Mouse (Mus musculus): ENCODE results near the gene Ccnjl. TPM values are rescaled to one million over a fixed set of nuclear protein-coding genes. Genes with fewer than 3 reads are reported as not detected.

Gene Ccnjl
- polyA plus RNA-seq, 1 experiment from 2014 or later: 28.0 TPM

DNA sequence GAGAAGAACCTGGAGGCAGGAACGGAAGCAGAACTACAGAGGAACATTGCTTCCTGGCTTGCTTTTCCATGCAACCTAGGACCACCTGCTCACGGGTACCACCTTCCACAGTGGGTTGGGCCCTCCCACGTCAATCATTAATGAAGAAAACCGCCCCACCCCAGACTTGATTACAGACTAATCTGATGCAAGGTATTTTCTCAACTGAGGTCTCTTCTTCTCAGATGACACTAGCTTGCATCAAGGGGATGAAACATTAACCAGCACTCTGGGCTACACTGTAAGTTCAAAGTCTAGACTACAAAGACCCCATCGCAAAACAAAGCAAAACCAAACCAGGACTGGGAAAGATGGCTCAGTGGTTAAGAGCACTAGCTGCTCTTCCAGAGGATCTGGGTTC is 93.2 kb downstream of the Ccnjl start:
- WGBS: 81% methylated on average over 5 of the region's 5 CpGs
- no peaks in the 10 kb centered on the region for H3K9me3 ChIP-seq (replicated peaks; ENCODE audit: control insufficient read depth, low read length)

DNA sequence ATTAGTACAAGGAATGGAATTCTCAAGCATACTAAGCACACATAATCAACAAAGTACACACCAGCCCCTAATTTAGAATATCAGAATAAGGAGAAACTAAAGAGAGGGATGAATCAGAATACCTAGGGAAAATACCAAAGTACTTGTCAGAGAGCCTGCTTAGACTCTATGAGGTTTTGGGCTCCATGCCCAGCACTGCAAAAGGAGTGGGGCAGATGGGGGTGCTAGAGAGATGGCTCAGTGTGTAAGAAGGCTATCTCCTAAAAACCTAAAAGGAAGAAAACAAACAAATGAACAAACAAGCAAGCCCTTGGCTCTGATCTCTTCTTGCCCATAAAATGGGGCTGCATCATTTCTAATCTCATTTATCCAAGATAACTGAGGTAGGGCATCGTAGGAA is 95.8 kb downstream of the Ccnjl start:
- Histone ChIP-seq H3K9me3 (replicated peaks; ENCODE audit: control insufficient read depth, low read length) (no peaks in the 10 kb centered on the region), H3K36me3 (replicated peaks; ENCODE audit: control insufficient read depth, insufficient read depth, low read depth, low read length) (no peaks in the 10 kb centered on the region), H3K27ac (replicated peaks; ENCODE audit: low read depth, low read length) (no peak overlapping the region), H3K4me1 (ENCODE audit: control insufficient read depth, insufficient read depth, low read length) (no peaks in the 10 kb centered on the region), H3K4me2 (ENCODE audit: low read depth, low read length) (no peak overlapping the region), H3K4me3 (ENCODE audit: low read depth, low read length) (no peak overlapping the region), H3K27me3 (ENCODE audit: control insufficient read depth, insufficient read depth, low read length) (no peaks in the 10 kb centered on the region), H3K9ac (replicated peaks; ENCODE audit: low read length) (no peak overlapping the region)
- 100% methylated on average over 1 of the region's 1 CpGs for WGBS
- ATAC-seq (replicated peaks; ENCODE audit: insufficient number of reproducible peaks, low FRiP score, low TSS enrichment, low read depth) (no peak), DNase-seq (ENCODE audit: low spot score) (no peak)

More for the DNA sequence above, 93.2 kb downstream of the Ccnjl start:
- DNase-seq (ENCODE audit: low spot score) (no peak), ATAC-seq (replicated peaks; ENCODE audit: insufficient number of reproducible peaks, low FRiP score, low TSS enrichment, low read depth) (no peak)
- Histone ChIP-seq H3K27ac (replicated peaks; ENCODE audit: low read depth, low read length) (no peak overlapping the region), H3K4me2 (ENCODE audit: low read depth, low read length) (no peak overlapping the region), H3K9ac (replicated peaks; ENCODE audit: low read length) (no peak overlapping the region), H3K4me1 (ENCODE audit: control insufficient read depth, insufficient read depth, low read length) (no peaks in the 10 kb centered on the region), H3K4me3 (ENCODE audit: low read depth, low read length) (no peak overlapping the region), H3K36me3 (replicated peaks; ENCODE audit: control insufficient read depth, insufficient read depth, low read depth, low read length) (no peaks in the 10 kb centered on the region), H3K27me3 (ENCODE audit: control insufficient read depth, insufficient read depth, low read length) (no peaks in the 10 kb centered on the region)

DNA sequence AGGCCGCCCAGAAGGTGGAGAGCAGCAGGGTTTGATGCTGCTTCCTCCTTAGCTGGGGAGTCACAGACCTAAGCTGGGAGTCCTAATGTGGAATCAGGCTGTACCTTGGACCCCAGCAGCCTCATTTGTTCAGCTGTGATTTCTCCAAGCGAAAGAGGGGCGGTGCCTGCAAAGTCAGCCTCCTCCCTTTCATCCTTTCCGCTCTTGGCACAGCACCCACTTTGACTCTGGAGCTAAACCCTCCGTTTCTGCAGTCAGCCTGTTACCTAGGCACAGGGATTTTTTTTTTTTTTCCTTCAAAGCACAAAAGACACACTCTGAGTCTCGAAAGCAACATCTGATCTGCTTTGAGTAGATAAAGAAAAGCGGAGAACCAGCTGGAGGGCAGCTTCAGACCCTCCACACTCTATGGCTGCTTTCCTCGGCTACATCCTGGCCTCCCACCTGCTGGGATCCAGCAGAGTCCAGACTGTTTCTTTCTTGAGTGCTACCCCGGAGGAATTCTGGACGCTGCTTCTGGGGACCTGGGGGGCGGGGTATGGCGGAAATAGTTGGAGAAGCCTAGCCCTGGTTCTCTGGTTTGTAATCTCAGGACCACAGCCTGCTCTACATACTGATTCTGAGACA is 97.8 kb downstream of the Ccnjl start:
- Histone ChIP-seq H3K9ac (replicated peaks; ENCODE audit: low read length) (no peak overlapping the region; the same call in 1 of the 2 replicates), H3K4me2 (ENCODE audit: low read depth, low read length) (peak overlapping the region; percentile 8; the same call in 1 of the 2 replicates), H3K27me3 (ENCODE audit: control insufficient read depth, insufficient read depth, low read length) (no peaks in the 10 kb centered on the region), H3K9me3 (replicated peaks; ENCODE audit: control insufficient read depth, low read length) (no peaks in the 10 kb centered on the region), H3K36me3 (replicated peaks; ENCODE audit: control insufficient read depth, insufficient read depth, low read depth, low read length) (no peaks in the 10 kb centered on the region), H3K4me1 (ENCODE audit: control insufficient read depth, insufficient read depth, low read length) (no peaks in the 10 kb centered on the region), H3K27ac (replicated peaks; ENCODE audit: low read depth, low read length) (no peak overlapping the region), H3K4me3 (ENCODE audit: low read depth, low read length) (no peak overlapping the region)
- DNase-seq (ENCODE audit: low spot score): peak; percentile 42
- ATAC-seq (replicated peaks; ENCODE audit: insufficient number of reproducible peaks, low FRiP score, low TSS enrichment, low read depth): no peak
- WGBS: 8% methylated on average over 12 of the region's 12 CpGs

DNA sequence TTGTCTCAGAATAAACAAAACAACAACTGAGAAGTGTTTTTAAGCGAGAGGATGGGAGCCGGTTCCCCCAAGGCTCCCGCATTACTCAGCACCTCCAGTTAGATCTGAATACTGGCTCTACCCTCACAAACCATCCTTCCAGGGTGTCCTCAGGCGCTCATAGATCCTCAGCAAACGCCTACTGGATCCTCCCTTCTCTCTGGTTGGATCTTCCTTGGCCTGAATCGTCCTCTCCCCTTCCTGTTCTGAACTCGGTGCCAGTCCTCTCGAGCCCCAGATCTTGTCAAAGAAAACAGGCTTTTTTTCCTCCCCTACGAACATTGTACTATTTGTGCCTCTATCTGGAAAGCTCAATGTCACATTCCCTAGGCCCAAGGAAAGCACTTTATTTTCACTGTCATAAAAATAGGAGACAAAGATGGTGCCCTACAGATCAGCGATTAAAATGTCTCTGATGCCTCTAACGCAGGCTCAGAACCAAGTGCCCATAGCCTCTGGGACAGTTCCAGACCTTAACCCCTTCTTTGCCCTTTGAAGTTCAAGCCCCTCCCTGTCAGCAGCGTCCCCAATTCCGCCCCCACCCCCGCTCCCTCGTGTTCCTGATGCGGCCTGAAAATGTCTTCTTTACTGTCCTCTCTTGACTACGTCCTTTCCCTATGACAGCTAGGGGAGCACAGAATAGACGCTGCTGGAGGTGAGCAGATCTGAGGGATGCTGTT is 98.5 kb downstream of the Ccnjl start:
- ATAC-seq (replicated peaks; ENCODE audit: insufficient number of reproducible peaks, low FRiP score, low TSS enrichment, low read depth) (no peak), DNase-seq (ENCODE audit: low spot score) (no peak)
- H3K27me3 ChIP-seq (ENCODE audit: control insufficient read depth, insufficient read depth, low read length): no peaks in the 10 kb centered on the region
- H3K9me3 ChIP-seq (replicated peaks; ENCODE audit: control insufficient read depth, low read length): no peaks in the 10 kb centered on the region
- no peaks in the 10 kb centered on the region for H3K36me3 ChIP-seq (replicated peaks; ENCODE audit: control insufficient read depth, insufficient read depth, low read depth, low read length)
- H3K4me2 ChIP-seq (ENCODE audit: low read depth, low read length): no peak overlapping the region; the same call in 1 of the 2 replicates
- no peak overlapping the region for H3K27ac ChIP-seq (replicated peaks; ENCODE audit: low read depth, low read length)
- H3K4me1 ChIP-seq (ENCODE audit: control insufficient read depth, insufficient read depth, low read length): no peaks in the 10 kb centered on the region
- H3K4me3 ChIP-seq (ENCODE audit: low read depth, low read length): no peak overlapping the region
- H3K9ac ChIP-seq (replicated peaks; ENCODE audit: low read length): no peak overlapping the region
- 30% methylated on average over 18 of the region's 18 CpGs for WGBS

DNA sequence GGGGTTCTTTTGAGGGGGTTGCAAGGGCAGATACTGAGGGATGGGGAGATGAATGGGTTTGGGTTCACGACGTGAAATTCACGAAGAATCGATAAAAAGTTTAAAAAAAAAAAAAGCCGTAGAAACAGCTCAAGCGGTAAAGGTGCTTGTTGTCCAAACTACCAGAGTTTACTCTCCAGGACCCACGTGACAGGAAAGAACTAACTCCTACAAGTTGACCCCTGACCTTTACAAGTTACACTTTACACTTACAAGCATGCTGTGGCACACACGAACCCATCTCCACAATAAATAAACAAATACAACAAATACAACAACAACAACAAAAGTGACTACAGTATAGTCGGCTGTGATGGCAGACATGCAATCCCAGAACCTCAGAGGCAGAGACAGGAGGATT is 103.1 kb downstream of the Ccnjl start:
- no peak for DNase-seq (ENCODE audit: low spot score)
- H3K4me1 ChIP-seq (ENCODE audit: control insufficient read depth, insufficient read depth, low read length): no peaks in the 10 kb centered on the region
- no peaks in the 10 kb centered on the region for H3K9me3 ChIP-seq (replicated peaks; ENCODE audit: control insufficient read depth, low read length)
- H3K4me2 ChIP-seq (ENCODE audit: low read depth, low read length): no peak overlapping the region
- WGBS: 86% methylated on average over 9 of the region's 9 CpGs
- H3K27me3 ChIP-seq (ENCODE audit: control insufficient read depth, insufficient read depth, low read length): no peaks in the 10 kb centered on the region
- no peak for ATAC-seq (replicated peaks; ENCODE audit: insufficient number of reproducible peaks, low FRiP score, low TSS enrichment, low read depth)
- H3K9ac ChIP-seq (replicated peaks; ENCODE audit: low read length): no peak overlapping the region
- H3K4me3 ChIP-seq (ENCODE audit: low read depth, low read length): no peak overlapping the region
- H3K27ac ChIP-seq (replicated peaks; ENCODE audit: low read depth, low read length): no peak overlapping the region
- H3K36me3 ChIP-seq (replicated peaks; ENCODE audit: control insufficient read depth, insufficient read depth, low read depth, low read length): no peaks in the 10 kb centered on the region

DNA sequence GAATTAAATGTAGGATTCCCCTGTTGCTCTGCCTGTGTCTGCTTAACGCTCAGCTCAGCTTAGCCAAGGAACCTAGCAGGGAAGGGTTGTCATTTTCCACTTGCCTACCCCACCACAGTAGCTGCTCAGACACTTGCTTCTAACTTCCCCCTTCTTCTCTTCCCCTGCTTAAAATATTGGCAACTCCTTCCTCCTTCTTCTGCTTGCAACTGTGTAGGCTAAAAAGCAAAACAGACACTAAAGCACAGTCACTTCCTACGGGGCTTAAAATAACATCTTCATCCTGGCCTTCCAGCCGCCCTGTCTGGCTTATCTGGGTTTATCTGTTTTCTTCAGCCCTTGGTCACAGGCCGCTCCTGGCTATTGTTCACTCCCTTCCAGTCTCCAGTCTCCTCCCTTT is 104.0 kb downstream of the Ccnjl start:
- H3K27me3 ChIP-seq (ENCODE audit: control insufficient read depth, insufficient read depth, low read length): no peaks in the 10 kb centered on the region
- DNase-seq (ENCODE audit: low spot score): no peak
- H3K4me2 ChIP-seq (ENCODE audit: low read depth, low read length): no peak overlapping the region
- WGBS: 51% methylated on average over 4 of the region's 4 CpGs
- H3K9ac ChIP-seq (replicated peaks; ENCODE audit: low read length): no peak overlapping the region
- no peak for ATAC-seq (replicated peaks; ENCODE audit: insufficient number of reproducible peaks, low FRiP score, low TSS enrichment, low read depth)
- H3K9me3 ChIP-seq (replicated peaks; ENCODE audit: control insufficient read depth, low read length): no peaks in the 10 kb centered on the region
- no peak overlapping the region for H3K4me3 ChIP-seq (ENCODE audit: low read depth, low read length)
- H3K27ac ChIP-seq (replicated peaks; ENCODE audit: low read depth, low read length): no peak overlapping the region
- no peaks in the 10 kb centered on the region for H3K4me1 ChIP-seq (ENCODE audit: control insufficient read depth, insufficient read depth, low read length)
- H3K36me3 ChIP-seq (replicated peaks; ENCODE audit: control insufficient read depth, insufficient read depth, low read depth, low read length): no peaks in the 10 kb centered on the region

DNA sequence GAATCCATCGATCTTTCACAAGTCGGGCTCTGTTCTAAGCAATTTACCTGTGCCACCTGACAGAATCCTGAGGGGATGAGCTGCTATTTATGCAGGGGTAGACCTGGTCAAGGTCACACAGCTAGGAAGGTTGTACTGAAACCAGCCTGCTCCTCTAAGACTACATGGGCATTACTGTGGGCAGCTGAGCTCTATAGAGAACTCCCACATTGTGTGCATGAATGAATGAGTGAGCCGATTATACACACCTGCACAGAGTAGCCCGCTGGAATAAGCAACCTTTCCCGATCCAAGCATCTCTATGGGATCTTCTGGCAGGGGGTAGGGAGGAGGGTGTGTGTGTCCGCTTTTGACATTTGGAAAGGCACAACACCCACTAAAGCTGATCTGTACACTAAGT is 104.6 kb downstream of the Ccnjl start:
- no peaks in the 10 kb centered on the region for H3K36me3 ChIP-seq (replicated peaks; ENCODE audit: control insufficient read depth, insufficient read depth, low read depth, low read length)
- no peak overlapping the region for H3K9ac ChIP-seq (replicated peaks; ENCODE audit: low read length)
- WGBS: 85% methylated on average over 6 of the region's 6 CpGs
- no peak overlapping the region for H3K4me2 ChIP-seq (ENCODE audit: low read depth, low read length)
- H3K4me3 ChIP-seq (ENCODE audit: low read depth, low read length): no peak overlapping the region
- H3K4me1 ChIP-seq (ENCODE audit: control insufficient read depth, insufficient read depth, low read length): no peaks in the 10 kb centered on the region
- DNase-seq (ENCODE audit: low spot score): no peak
- no peaks in the 10 kb centered on the region for H3K9me3 ChIP-seq (replicated peaks; ENCODE audit: control insufficient read depth, low read length)
- no peak overlapping the region for H3K27ac ChIP-seq (replicated peaks; ENCODE audit: low read depth, low read length)
- ATAC-seq (replicated peaks; ENCODE audit: insufficient number of reproducible peaks, low FRiP score, low TSS enrichment, low read depth): no peak
- H3K27me3 ChIP-seq (ENCODE audit: control insufficient read depth, insufficient read depth, low read length): no peaks in the 10 kb centered on the region

DNA sequence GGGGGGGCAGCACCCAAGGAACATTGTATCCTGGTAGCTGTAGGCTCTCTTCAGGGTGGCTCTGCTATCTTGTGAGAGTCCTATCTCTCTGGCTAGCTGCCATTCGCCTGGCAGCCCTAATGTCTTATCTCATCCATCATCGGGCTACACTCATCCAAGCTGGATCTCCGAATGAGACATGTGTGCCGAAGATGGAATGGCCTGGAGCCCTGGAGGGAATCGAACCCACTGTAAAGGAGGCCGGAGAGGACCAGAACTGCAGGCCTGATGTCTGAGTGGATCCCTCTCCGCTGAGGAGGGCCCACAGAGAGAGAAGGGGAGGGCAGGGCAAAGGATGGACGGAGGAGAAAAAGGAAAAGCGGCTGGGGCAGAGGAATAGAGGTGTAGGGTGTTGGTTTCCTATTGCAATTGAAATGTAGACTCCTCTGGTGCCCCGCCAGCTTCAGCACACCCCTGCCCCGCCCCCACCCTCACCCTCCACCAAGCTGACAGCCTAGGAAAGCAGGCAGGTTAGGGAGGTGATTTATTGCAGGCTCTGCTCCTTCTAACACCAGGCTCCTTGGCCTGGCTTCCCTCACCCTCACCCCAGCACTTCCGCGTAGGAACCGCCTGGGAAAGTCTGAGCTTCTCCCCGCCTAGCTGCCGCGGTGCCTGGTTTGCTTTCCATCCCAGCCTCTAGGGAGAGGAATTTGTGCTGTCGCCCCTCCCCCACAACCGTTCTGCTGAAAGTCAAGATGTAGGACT is 105.2 kb downstream of the Ccnjl start:
- no peaks in the 10 kb centered on the region for H3K36me3 ChIP-seq (replicated peaks; ENCODE audit: control insufficient read depth, insufficient read depth, low read depth, low read length)
- peak; percentile 53; the same call in 1 of the 2 replicates for ATAC-seq (replicated peaks; ENCODE audit: insufficient number of reproducible peaks, low FRiP score, low TSS enrichment, low read depth)
- peak overlapping the region; percentile 13; the same call in 1 of the 2 replicates for H3K4me2 ChIP-seq (ENCODE audit: low read depth, low read length)

More for the DNA sequence above, 105.2 kb downstream of the Ccnjl start:
- H3K4me3 ChIP-seq (ENCODE audit: low read depth, low read length): no peak overlapping the region
- 21% methylated on average over 19 of the region's 19 CpGs for WGBS
- no peak overlapping the region for H3K27ac ChIP-seq (replicated peaks; ENCODE audit: low read depth, low read length)
- H3K4me1 ChIP-seq (ENCODE audit: control insufficient read depth, insufficient read depth, low read length): no peaks in the 10 kb centered on the region
- DNase-seq (ENCODE audit: low spot score): peak; percentile 76
- no peaks in the 10 kb centered on the region for H3K9me3 ChIP-seq (replicated peaks; ENCODE audit: control insufficient read depth, low read length)
- H3K9ac ChIP-seq (replicated peaks; ENCODE audit: low read length): peak overlapping the region; percentile 39; the same call in 1 of the 2 replicates
- H3K27me3 ChIP-seq (ENCODE audit: control insufficient read depth, insufficient read depth, low read length): no peaks in the 10 kb centered on the region
